Mouse (Mus musculus) liver, postnatal 0 days (tissue): ENCODE measurements at regions not wholly inside any gene's neighbourhood (a gene's known extent, or its start where the extent isn't known, plus 50 kb on each side); places are given as distances from the start of the nearest gene placed in this dataset.

Experiments used
- ATAC-seq: fragments of 200-750 bp; cut with Nextera tagmentation; 2 replicates; pipeline ENCODE4 v1.8.0; 2017; ENCODE audit warnings: mild to moderate bottlenecking, moderate library complexity
- DNase-seq: peaks from one replicate; pipeline ENCODE4 v3.0.0-alpha.2; 2016
- H3K27ac ChIP-seq: fragments of 300-500 bp; sonication (generic); 2 replicates; pipeline ENCODE4 v1.5.1; 2014; ENCODE audit warnings: antibody characterized with exemption, moderate library complexity, mild to moderate bottlenecking, low read depth
- H3K27me3 ChIP-seq: fragments of 300-500 bp; sonication (generic); 2 replicates; pipeline ENCODE4 v1.6.1; 2014; ENCODE audit warnings: low read length, control low read depth, mixed read lengths; ENCODE audit not compliant: insufficient read depth
- H3K36me3 ChIP-seq: fragments of 300-500 bp; sonication (generic); replicated peaks from 2 replicates; pipeline ENCODE4 v1.6.1; 2014; ENCODE audit warnings: mild to moderate bottlenecking, control low read depth, low read length, moderate library complexity, mixed read lengths; ENCODE audit not compliant: insufficient read depth
- H3K4me1 ChIP-seq: fragments of 300-500 bp; sonication (generic); 2 replicates; pipeline ENCODE4 v1.6.1; 2014; ENCODE audit warnings: antibody characterized with exemption, mild to moderate bottlenecking, control low read depth; ENCODE audit not compliant: insufficient read depth
- H3K4me2 ChIP-seq: fragments of 300-500 bp; sonication (generic); 2 replicates; pipeline ENCODE4 v1.6.1; 2014; ENCODE audit warnings: low read depth, mild to moderate bottlenecking, low read length, moderate library complexity, mixed read lengths
- H3K4me3 ChIP-seq: fragments of 300-500 bp; sonication (generic); 2 replicates; pipeline ENCODE4 v1.5.1; 2014; ENCODE audit warnings: low read depth, low read length
- H3K9ac ChIP-seq: fragments of 300-500 bp; sonication (generic); replicated peaks from 2 replicates; pipeline ENCODE4 v1.6.1; 2014; ENCODE audit warnings: mild to moderate bottlenecking, moderate library complexity
- H3K9me3 ChIP-seq: fragments of 300-500 bp; sonication (generic); 2 replicates; pipeline ENCODE4 v1.6.1; 2016; ENCODE audit warnings: mild to moderate bottlenecking, control low read depth, low read length, mixed read lengths
- CTCF ChIP-seq: sonication (generic); IDR thresholded peaks from 2 replicates; pipeline ENCODE4 v1.5.1; 2016; ENCODE audit warnings: antibody characterized with exemption, low read depth
- EP300 ChIP-seq: IDR thresholded peaks from 2 replicates; pipeline ENCODE4 v1.6.1; 2016; ENCODE audit warnings: antibody characterized with exemption, low read depth, mild to moderate bottlenecking
- WGBS: fragments of 180-500 bp; shearing (Covaris S2); extraction: QIAGEN DNeasy Blood & Tissue Kit; methylation state at CpG from one replicate; pipeline ENCODE4 v1.1.7; 2014; ENCODE audit not compliant: insufficient replicate concordance; 5-methylcytosine and 5-hydroxymethylcytosine counted together

- peaks cover 92% of the 10 kb centered on the region for H3K27me3 ChIP-seq
- no peaks in the 10 kb centered on the region for H3K4me1 ChIP-seq
- H3K4me2 ChIP-seq, result no peak overlapping the region
- DNase-seq, result no peak
- H3K9me3 ChIP-seq, result no peaks in the 10 kb centered on the region
- TF ChIP-seq EP300, result no peak
- no peak for TF ChIP-seq CTCF
- WGBS, result 3% methylated on average over 8 of the region's 8 CpGs
- no peak for ATAC-seq
- no peak overlapping the region for H3K9ac ChIP-seq
- H3K4me3 ChIP-seq, result no peak overlapping the region
- H3K27ac ChIP-seq, result no peak overlapping the region
- H3K36me3 ChIP-seq, result no peaks in the 10 kb centered on the region
Measured at GRCm38 (mm10) chr13:83716711-83717171, 212.9 kb downstream of the Mef2c start.

GRCm38 (mm10) chr13:83717686-83718210 lies 213.9 kb downstream of the Mef2c start:
- H3K4me1 ChIP-seq, result no peaks in the 10 kb centered on the region
- no peak for ATAC-seq
- H3K4me2 ChIP-seq, result no peak overlapping the region
- H3K9me3 ChIP-seq, result no peaks in the 10 kb centered on the region
- TF ChIP-seq EP300 (no peak), CTCF (no peak)
- no peak overlapping the region for H3K9ac ChIP-seq
- H3K4me3 ChIP-seq, result no peak overlapping the region
- no peak for DNase-seq
- H3K36me3 ChIP-seq, result no peaks in the 10 kb centered on the region
- WGBS, result 8% methylated on average over 4 of the region's 4 CpGs
- H3K27me3 ChIP-seq, result peaks cover 97% of the 10 kb centered on the region
- no peak overlapping the region for H3K27ac ChIP-seq

- Histone ChIP-seq H3K27ac (no peak overlapping the region), H3K9me3 (no peaks in the 10 kb centered on the region), H3K4me1 (no peaks in the 10 kb centered on the region), H3K27me3 (peaks cover 99% of the 10 kb centered on the region), H3K4me2 (no peak overlapping the region), H3K4me3 (no peak overlapping the region), H3K9ac (no peak overlapping the region), H3K36me3 (no peaks in the 10 kb centered on the region)
- ATAC-seq, result no peak
- 5% methylated on average over 10 of the region's 10 CpGs for WGBS
- TF ChIP-seq EP300 (no peak), CTCF (no peak)
- no peak for DNase-seq
Measured at GRCm38 (mm10) chr13:83718431-83719410, 214.9 kb downstream of the Mef2c start.

- Histone ChIP-seq H3K9me3 (no peaks in the 10 kb centered on the region), H3K36me3 (no peaks in the 10 kb centered on the region), H3K4me2 (no peak overlapping the region), H3K27ac (no peak overlapping the region), H3K9ac (no peak overlapping the region), H3K4me3 (no peak overlapping the region), H3K27me3 (peaks cover 97% of the 10 kb centered on the region), H3K4me1 (no peaks in the 10 kb centered on the region)
- TF ChIP-seq CTCF, result no peak
- TF ChIP-seq EP300, result no peak
- no peak for ATAC-seq
- WGBS, result 8% methylated on average over 24 of the region's 24 CpGs
- no peak for DNase-seq
Measured at GRCm38 (mm10) chr13:83719635-83720291, 215.9 kb downstream of the Mef2c start.

GRCm38 (mm10) chr13:83720352-83720751 lies 216.5 kb downstream of the Mef2c start:
- no peaks in the 10 kb centered on the region for H3K36me3 ChIP-seq
- H3K27me3 ChIP-seq, result peaks cover 97% of the 10 kb centered on the region
- TF ChIP-seq CTCF (no peak), EP300 (no peak)
- no peak overlapping the region for H3K9ac ChIP-seq
- no peak overlapping the region for H3K4me3 ChIP-seq
- DNase-seq (no peak), ATAC-seq (no peak)
- no peak overlapping the region for H3K27ac ChIP-seq
- H3K4me2 ChIP-seq, result no peak overlapping the region
- 4% methylated on average over 12 of the region's 12 CpGs for WGBS
- no peaks in the 10 kb centered on the region for H3K4me1 ChIP-seq
- H3K9me3 ChIP-seq, result no peaks in the 10 kb centered on the region

GRCm38 (mm10) chr13:83720883-83721371 lies 217.1 kb downstream of the Mef2c start:
- Histone ChIP-seq H3K4me2 (no peak overlapping the region), H3K4me3 (no peak overlapping the region), H3K36me3 (no peaks in the 10 kb centered on the region), H3K27me3 (peaks cover 97% of the 10 kb centered on the region), H3K27ac (no peak overlapping the region), H3K4me1 (no peaks in the 10 kb centered on the region), H3K9me3 (no peaks in the 10 kb centered on the region), H3K9ac (no peak overlapping the region)
- WGBS, result 3% methylated on average over 30 of the region's 30 CpGs
- TF ChIP-seq EP300, result no peak
- TF ChIP-seq CTCF, result no peak
- DNase-seq, result no peak
- no peak for ATAC-seq
